Mouse (Mus musculus) thymus, postnatal 36 days (tissue): ENCODE measurements around the gene Frem2.

ENCODE experiments used
- DNase-seq, 2 experiments: peaks; one replicate each; pipeline ENCODE4 v3.0.0; 2022; ENCODE audit warnings: mixed read lengths in 2 of 2

Gene Frem2

GRCm38 (mm10) chr3:53555031-53555952 lies 101.9 kb downstream of the Frem2 start:
- no peak for DNase-seq

- no peak for DNase-seq
These were observed 104.5 kb downstream of the Frem2 start for GRCm38 (mm10) chr3:53552691-53553090.

GRCm38 (mm10) chr3:53532091-53532490 lies 125.1 kb downstream of the Frem2 start:
- DNase-seq: no peak

- DNase-seq: no peak
These were observed 126.8 kb downstream of the Frem2 start for GRCm38 (mm10) chr3:53530305-53530704.

- DNase-seq: peak; percentile 61 to 67
These were observed 131.4 kb downstream of the Frem2 start for GRCm38 (mm10) chr3:53525737-53526136.

- DNase-seq: no peak
These were observed 134.4 kb downstream of the Frem2 start for GRCm38 (mm10) chr3:53522794-53523193.

GRCm38 (mm10) chr3:53514221-53515065 lies 142.7 kb downstream of the Frem2 start:
- DNase-seq: no peak

GRCm38 (mm10) chr3:53513096-53513495 lies 144.1 kb downstream of the Frem2 start:
- DNase-seq: no peak

- no peak for DNase-seq
These were observed 154.7 kb downstream of the Frem2 start for GRCm38 (mm10) chr3:53502428-53502827.

- no peak for DNase-seq
These were observed 158.7 kb downstream of the Frem2 start for GRCm38 (mm10) chr3:53498351-53498905.

GRCm38 (mm10) chr3:53488353-53488752 lies 168.8 kb downstream of the Frem2 start, which contains the start of gene Stoml3:
Stoml3 (plus strand) TSS chr3:53488653.
- DNase-seq: no peak

GRCm38 (mm10) chr3:53486996-53487576 lies 170.1 kb downstream of the Frem2 start:
- DNase-seq: no peak

GRCm38 (mm10) chr3:53486561-53486960 lies 170.6 kb downstream of the Frem2 start:
- no peak for DNase-seq

- no peak for DNase-seq
These were observed 173.6 kb downstream of the Frem2 start for GRCm38 (mm10) chr3:53483414-53484059.

- no peak for DNase-seq
These were observed 178.6 kb downstream of the Frem2 start for GRCm38 (mm10) chr3:53478419-53479046.

GRCm38 (mm10) chr3:53477468-53477867 lies 179.7 kb downstream of the Frem2 start:
- no peak for DNase-seq

GRCm38 (mm10) chr3:53475889-53476288 lies 181.3 kb downstream of the Frem2 start:
- no peak for DNase-seq

GRCm38 (mm10) chr3:53474179-53474578 lies 183.0 kb downstream of the Frem2 start:
- no peak for DNase-seq

GRCm38 (mm10) chr3:53472061-53472460 lies 185.1 kb downstream of the Frem2 start:
- DNase-seq: no peak

- no peak for DNase-seq
These were observed 187.5 kb downstream of the Frem2 start for GRCm38 (mm10) chr3:53469650-53470049.

- DNase-seq: no peak
These were observed 189.8 kb downstream of the Frem2 start for GRCm38 (mm10) chr3:53467356-53467755.

- DNase-seq: no peak
These were observed 190.7 kb downstream of the Frem2 start for GRCm38 (mm10) chr3:53466481-53466880.
